Mouse (Mus musculus): ENCODE data around the gene Det1. TPM values are rescaled to one million over a fixed set of nuclear protein-coding genes. Genes with fewer than 3 reads are reported as not detected.
A peak's percentile ranks its signal among the peaks of the same experiment; 100 is the strongest.

The Det1 gene
- total RNA-seq, 2 experiments from 2014 or later: 9.3 to 10.6 TPM

DNA sequence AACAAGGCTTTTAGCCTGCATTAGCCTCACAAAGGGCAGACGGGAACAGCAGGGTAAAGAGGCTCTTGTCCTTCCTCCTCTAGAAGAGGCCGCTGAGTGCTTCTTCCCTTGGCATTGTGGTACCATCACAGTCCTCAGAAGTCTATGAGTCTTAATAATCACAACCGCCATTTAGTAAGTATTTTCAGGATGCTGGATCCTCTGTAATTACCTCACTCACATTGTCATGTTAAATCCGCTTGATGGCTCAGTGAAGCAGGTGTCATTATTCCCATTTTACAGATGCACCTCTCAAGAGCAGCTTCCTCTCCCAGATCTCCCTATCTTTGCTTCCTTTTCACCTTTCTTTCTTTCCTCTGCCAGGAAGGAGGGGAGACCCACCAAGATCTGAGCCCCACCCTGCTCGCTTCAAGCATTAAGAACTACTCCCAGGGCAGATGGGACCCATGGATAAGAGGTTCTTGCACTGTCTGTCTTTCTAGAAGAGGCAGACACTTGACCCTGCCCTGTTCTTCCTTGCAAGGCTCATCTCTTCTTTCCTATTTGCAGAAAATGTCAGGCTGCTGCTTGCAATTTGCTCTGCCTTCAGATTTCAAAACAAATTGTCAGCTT lies 8.1 kb upstream of the Det1 start:
- no peak for ATAC-seq (ENCODE audit: poor library complexity, severe bottlenecking)

DNA sequence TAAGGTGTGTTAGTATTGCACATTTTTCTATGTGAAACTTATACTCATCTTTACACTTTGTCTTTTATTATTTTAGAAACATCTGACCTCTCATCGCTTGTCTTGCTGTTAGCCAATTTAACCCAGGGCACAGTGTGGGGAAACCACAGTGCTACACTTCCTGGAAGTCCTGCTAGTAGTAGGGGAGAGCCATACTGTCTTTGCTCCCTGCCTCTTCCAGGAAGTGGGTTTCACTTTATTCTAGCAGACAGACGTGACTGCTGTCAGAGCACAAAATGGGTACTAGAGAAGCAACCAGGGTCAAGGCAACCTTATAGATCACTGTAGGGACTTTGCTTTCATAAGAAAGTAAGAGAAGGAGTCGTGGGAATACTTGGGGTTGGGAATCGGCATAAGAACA lies 7.0 kb upstream of the Det1 start:
- ATAC-seq (ENCODE audit: poor library complexity, severe bottlenecking): peak; percentile 52; the same call in 1 of the 2 replicates

DNA sequence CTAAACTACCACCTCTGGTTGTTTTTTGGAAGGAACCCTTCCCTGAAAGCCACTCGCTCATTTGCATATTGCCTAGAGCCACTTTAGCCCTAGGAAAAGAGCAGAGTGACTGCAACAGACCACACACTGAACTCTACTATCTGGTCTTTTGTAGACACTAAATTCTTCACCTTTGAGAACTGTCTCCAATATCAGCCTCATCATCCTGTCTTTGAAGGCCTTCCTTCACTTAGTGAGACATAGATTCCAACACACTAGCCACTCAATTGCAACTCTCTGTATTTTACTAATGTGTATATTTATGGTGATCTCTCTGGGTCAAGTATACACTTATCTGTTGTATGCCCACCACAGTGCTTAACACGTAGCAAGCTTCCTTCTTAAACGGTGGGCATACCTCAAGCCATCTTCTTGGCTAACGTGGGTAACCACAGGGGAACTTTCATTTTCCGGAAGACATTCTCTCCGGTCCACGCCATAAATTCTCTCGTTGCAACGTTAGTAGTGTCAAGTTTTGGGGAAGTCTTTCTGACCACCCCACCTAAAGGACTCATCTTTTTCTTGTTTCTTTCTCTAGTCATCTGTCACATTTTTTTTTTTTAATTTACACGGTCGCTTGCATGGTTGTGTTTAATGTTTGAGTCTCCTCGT lies 872 bp downstream of the Det1 start:
- peak; percentile 55 for ATAC-seq (ENCODE audit: poor library complexity, severe bottlenecking)

DNA sequence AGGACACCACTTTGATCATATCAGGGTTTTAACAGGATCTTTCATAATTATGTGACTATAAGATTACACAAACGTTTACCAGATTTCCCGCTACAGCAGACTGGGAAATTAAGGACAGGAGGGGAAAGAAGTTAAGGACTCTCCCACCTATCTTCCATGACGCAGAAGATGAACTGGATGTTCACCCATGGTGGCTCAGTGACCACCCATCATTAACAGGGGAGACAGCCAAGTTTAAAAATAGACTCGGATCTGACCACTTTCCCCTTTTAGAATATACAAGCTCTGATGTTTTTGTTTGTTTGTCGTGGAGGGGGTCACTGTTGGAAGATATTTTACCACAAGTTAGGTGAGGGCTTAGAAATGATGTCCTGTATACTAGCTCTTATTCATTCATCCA lies 5.5 kb downstream of the Det1 start:
- no peak for ATAC-seq (ENCODE audit: poor library complexity, severe bottlenecking)

DNA sequence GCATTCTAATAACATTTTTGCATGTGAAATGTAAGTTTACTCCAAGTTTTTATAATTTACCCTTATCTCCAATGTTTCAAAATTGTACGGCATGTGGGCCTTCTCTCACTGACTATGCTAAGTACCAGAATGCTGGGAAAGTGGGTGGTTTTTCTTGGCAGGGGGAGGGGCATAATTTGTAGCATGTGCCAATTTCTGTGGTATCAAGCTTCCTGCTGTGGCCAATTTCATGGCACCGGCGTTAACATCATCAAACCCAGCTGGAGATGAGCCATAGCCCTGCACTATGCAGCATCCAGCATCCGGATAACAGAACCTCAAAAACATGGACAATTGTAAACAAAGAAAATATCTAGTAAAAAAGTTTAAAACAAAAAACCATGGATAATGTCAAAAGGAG lies 9.8 kb downstream of the Det1 start:
- ATAC-seq (ENCODE audit: poor library complexity, severe bottlenecking): peak; percentile 49

DNA sequence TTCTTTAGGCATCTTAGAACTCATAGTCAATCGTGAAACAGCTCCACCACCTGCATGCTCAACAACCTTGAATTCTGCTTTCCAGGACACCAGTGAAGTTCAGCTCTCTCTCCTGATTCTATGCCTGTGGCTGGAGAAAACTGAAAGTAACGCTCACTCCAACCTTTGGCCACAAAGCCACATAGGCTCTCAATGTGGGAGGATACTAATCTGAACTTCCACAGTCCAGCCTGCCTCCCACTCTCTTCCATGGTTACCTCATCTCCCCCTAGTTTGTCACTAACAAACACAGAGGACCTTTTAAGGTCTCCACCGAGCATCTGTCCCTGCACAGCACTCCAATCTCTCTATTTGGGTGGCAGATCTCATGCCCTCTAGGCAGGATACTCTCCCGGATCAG lies 11.4 kb downstream of the Det1 start:
- ATAC-seq (ENCODE audit: poor library complexity, severe bottlenecking): no peak

DNA sequence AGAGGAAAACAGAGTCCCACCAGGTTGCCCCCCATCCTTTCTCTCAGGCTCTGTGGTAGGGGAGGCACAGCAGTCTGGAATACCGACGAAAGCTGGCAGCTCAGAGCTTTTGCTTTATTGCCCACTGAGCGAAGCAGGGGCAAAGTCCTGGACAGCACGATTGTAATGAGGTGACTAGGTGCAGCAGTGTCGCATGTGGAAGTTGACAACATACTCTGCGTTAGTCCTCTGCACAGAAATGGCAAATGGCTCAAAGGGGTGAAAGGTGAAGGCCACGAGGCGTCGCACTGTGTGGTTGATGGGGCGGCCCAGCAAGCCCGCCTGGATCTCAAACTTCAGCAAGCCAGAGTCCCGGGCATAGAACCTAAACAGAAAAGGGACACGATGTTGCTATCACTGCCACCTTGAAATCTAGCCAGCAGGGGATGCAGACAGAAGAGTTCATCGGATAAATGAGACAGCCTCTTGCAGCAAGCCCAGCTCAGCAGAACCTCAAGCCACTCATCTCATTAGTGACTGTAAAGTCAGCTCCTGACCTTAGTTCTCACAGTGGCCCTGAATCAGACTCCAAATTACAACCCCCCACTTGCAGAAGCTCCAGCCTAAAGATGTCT lies 19.2 kb downstream of the Det1 start:
- no peak for ATAC-seq (ENCODE audit: poor library complexity, severe bottlenecking)

DNA sequence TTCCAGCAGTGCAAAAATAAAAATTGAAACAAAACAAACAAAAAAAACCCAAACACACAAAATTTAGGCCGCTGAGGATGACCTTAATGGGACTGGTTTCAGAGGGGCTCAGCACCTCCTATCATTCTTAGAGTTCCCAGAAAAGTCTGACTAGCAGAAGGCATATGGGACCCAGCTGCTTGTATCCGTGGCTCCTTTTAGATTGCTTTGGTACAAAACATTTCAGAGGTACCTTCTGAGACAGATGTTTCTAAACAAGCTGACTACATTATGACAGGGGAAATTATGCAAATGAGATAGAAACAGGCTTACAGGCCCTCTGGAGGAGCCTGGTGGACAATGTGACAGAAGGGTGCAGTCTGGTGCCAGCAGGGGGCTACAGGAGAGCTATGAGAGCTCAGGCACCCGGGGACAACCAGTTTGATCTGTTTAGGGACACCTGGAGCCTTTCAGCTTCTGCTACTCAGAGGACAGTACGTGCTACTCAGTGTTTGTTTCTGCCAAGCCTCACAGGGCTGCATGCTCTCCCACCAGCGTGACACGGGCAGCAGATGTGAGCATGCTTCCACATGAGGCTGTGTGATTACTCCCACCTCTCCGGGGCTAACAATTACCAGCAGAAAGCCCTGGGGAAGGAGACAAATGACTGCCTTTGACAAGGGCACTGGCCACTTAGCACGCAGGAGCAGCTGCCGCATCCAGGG lies 20.2 kb downstream of the Det1 start:
- no peak for ATAC-seq (ENCODE audit: poor library complexity, severe bottlenecking)

DNA sequence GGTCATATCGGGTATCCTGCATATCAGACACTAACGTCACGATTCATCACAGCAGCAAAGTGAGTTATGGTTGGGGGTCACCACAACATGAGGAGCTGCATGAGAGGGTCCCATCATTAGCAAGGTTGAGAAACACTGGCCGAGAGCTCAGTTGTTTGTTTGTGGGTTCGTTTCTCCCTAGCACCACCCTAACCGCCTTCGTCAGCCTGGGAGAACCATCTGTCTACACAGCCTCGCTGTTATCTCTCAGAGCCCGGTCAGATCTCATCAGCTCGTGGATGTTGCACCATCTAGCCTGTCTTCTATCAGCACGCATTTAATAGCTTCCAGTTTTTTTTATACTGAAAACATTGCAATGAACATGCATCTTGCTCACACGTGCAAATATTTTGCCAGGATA lies 28.7 kb downstream of the Det1 start:
- ATAC-seq (ENCODE audit: poor library complexity, severe bottlenecking): peak; percentile 59; the same call in 1 of the 2 replicates

DNA sequence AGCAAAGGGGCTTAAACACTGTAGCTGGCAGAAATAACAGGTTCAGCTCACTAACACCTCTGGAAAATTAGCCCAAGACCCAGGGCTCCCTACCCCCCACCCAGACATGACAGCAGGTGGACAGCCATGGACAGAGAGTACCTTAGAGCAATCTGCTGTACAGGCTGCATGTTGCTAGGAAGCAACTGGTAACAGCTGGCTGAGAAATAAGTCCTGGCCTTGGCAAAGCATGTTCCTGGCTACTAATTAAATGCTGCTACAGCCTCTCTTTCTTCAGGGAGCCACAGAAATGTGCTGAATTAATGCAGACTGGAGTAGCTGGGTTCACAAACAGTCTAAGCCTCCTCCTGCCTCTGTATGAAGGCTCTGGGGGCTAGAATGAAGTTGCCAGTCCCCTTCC lies 32.3 kb downstream of the Det1 start:
- no peak for ATAC-seq (ENCODE audit: poor library complexity, severe bottlenecking)

DNA sequence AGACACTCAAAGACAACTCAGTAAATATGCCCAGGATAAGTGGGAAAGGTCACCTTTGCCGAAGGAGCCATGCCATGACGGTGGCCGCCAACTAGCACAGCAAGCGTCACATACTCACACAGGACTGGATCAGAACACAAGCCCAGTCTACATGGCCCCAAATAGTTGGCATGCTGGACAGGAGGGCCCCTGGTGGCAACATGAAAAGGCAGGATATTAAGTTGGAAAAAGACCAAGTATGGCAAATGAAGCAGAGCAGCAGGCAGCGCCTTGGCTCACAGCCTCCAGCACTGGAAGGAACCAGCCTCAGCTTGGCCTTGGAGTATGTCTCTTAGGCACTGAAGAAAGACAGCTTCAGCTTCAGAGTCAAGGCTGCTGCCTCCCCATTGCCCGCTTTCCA lies 33.3 kb downstream of the Det1 start:
- no peak for ATAC-seq (ENCODE audit: poor library complexity, severe bottlenecking)

DNA sequence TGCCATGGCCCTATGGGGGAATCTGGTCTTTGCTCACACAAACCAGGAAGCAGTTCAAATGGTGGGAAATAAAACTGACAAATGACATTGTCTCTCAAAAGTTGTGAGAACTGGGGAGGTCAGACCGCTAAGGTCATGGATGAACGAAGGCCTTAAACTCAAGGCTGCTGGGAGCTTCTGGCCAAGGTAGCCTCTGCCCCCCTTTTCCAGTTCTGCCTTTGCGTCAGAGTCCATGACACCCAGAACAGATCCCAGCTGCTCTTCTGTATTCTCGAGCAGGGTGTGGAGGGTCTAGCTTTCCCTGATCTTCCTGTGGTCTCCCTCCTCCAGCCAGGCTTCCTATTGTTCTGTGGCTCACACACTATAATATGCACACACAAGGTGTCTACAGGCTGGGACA lies 39.9 kb downstream of the Det1 start:
- no peak for ATAC-seq (ENCODE audit: poor library complexity, severe bottlenecking)

DNA sequence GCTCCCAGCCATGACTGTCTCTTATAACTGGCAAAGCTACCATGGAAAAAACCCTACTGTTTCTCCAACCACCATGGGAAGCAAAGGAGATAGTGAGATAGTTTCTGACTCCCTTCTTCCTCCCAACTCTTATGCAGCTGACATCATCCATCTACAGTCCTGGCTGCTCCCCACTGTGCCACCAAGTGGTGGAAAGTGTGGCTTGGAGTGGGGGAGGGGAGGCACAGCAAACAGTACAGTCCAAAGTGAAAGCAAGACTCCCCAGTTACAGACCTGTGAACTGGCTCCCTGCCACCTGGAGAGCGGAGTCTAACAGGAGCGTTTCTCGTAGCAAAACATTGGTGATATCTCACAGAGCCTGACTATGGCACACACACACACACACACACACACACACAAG lies 43.2 kb downstream of the Det1 start:
- ATAC-seq (ENCODE audit: poor library complexity, severe bottlenecking): no peak

DNA sequence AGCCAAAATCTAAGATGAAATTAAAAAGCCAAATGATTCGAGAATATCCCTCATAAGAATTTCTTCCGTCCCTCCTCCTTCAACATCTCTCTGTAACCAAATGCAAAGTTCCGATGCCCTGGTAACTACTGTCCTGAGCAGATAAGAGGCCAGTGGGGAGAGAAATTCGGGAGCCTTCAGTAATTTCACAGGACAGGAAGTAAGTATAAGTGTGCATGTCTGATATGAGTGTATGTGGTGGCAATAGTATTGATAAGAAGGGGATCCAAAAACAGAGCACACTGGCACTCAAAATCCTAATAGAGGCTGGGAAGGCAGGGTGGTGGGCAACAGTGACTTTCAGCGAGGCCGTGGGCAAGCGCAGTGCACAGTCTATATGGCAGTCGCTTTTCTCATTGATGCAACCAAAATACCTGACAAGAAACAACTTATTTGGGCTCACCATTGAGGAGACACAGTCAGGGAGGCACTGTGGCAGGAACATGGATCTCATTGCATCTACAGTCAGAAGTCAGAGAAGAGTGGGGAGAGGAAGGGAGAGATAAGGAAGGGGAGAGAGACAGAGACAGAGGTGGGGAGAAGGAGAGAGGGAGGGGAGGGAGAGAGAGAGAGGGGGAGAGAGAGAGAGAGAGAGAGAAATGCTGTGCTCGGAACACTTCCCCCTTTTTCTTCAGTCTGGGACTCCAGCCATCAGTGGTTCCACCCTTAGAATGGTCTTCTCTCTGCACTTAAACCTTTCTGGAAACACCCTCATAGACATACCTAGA lies 47.1 kb downstream of the Det1 start:
- ATAC-seq (ENCODE audit: poor library complexity, severe bottlenecking): 0 out of 2 replicates have a peak, but pooled peaks have one; percentile 18

DNA sequence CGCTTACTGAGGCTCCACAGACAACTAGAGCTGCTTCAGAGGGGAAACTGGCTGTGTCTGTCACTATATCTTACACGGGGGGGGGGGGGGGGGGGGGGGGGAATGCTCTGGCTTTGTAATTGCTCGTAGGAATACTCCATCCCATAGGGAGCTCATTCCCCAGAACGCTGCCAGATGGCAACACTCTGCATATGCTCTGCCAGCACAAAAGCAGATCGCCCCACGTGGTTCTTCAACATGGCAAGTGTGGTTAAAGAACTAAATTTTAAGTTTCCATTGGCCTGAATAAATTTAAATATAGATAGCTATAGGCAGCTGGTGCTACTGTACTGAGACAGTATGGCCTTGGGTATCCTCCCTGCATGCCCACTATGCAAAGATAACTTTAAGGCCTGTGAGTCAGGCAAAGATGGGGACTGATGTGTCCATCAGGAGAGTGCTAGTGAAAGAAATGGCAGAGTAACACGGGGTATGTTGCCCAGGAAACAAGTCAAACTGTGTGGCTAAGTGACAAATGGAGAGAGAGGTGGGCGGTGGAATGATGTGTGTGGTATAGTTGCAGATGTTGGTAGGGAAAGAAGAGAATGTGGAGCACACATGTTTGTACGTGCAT lies 49.1 kb downstream of the Det1 start:
- no peak for ATAC-seq (ENCODE audit: poor library complexity, severe bottlenecking)

DNA sequence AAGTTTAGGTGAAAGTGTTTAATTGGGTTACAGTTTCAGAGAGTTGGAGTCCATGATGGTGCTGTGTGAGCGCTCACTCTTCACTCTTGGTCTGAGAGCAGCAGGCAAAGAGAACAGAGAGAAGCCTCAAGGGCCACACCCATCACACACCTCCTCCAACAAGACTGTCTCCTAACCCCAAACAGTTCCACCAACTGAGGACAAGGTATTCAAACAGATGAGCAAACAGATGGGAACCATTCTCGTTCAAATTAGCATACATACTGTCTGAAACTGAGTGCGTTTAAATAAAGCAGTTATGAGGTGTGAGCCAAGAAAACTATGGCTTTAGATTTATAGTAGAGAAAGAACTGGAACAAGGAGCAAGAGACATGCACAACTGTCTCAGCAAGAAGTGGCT lies 50.4 kb downstream of the Det1 start:
- no peak for ATAC-seq (ENCODE audit: poor library complexity, severe bottlenecking)

DNA sequence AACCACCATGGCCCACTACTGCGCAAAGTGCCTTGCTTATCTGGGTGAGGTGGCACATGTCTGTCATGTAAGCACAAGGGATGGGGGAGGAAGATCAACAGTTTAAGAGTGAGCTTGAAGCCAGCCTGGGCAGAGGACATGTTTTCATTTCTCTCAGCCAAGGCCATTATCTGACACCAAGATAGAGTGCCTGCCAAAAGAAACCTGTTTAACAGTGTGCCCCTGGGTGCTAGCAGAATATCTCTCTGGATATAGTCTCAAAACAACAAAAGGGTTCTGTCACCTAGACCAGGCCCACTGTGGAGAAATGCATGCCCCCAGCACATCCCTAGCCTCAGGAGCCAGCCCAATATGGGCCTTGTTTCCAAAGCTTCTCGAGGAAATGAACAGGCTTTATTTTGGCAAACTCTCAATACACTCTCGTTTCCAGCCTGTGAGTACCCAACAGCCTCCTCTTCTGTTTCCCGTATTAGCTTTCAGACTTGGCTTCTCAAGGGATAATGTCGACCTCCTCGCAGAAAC lies 52.4 kb downstream of the Det1 start:
- no peak for ATAC-seq (ENCODE audit: poor library complexity, severe bottlenecking)

DNA sequence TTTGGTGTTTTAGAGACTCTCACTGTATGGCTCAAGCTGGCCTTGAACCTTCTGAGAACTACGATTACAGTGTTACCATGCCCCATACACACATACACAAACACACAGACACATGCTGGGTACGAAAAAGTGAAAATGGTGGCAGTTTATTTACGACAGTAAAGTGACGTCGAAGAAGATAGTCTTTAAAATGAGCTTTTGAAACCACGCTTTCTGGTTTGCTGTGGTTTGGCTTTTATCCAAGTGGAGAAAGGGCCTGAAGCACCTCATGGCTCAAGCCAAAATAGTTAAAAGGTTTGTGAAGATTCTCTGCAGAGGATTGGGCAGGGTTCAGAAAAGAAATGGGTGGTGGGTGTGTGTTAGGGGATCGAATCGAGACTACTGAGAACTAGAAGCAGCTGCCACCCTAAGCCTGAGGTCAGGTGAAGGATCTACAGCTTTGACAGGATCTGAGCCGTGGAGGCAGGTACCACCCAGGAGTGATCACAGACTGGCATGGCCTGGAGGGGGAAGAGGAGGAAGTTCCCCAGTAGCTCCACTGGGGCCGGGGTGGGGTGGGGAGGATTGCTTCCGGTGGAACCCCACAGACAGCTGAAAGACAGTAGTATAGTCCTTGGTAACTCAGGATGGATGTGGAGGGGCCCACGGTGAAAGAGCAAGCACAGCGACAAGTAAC lies 53.0 kb downstream of the Det1 start:
- ATAC-seq (ENCODE audit: poor library complexity, severe bottlenecking): peak; percentile 64

DNA sequence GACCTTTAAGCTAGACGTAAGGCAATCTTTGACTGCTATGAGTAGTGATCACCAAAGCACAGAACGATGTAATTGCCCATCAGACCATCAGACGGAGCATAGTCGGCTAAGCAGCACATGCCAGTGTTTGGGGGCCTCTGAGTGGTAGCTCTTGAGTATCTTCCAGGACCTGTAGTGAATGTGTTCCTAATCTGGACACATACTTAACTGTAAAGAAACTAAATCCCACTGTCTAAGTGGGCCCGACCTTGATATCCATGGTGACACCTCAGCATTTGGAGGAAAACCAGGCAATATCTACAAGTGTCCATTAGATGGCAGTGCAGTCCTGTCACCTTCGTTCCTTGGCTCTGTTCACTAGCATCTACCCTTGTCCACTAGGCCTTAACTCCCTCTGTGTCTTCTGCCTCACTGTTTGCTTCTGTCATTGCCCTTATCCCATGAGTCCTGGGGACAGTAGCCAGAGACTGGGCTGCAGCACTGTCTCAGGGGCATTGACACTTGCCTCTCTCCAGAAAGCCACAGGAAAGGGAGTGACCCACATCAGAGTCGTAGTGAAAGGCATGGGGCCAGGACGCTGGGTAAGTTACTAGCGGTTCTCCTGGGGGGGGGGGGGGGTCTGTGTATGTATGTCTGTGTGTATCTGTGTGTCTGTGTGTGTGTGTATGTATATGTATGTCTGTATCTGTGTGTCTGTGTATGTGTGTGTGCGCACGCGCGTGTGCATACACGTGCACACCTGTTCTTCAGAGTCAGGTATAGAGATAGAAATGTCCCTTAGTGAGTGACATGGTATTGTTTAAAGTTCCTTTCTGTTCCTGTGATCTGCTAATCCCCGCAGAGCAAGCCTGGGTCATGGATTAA lies 55.5 kb downstream of the Det1 start:
- peak; percentile 89 for ATAC-seq (ENCODE audit: poor library complexity, severe bottlenecking)

Data from megakaryocyte, adult 5-6 weeks (primary cell).